Mouse (Mus musculus) heart, postnatal 0 days (tissue): Measurements from ENCODE around the gene Ubtd1.

Experiments used
- CTCF ChIP-seq: IDR thresholded peaks from 2 replicates; pipeline ENCODE4 v1.5.1; 2016; ENCODE audit warnings: antibody characterized with exemption, control low read depth, low read depth
- EP300 ChIP-seq: IDR thresholded peaks from 2 replicates; pipeline ENCODE4 v1.6.1; 2016; ENCODE audit warnings: antibody characterized with exemption, low read depth

GRCm38 (mm10) chr19:41980819-41981594 lies 556 bp upstream of the Ubtd1 start, which contains the start of gene Mms19:
- TF ChIP-seq CTCF = peak; percentile 17; the same call in 1 of the 2 replicates
- peak; percentile 54; the same call in 1 of the 2 replicates for TF ChIP-seq EP300
